Mouse (Mus musculus) MEL (cell line): ENCODE measurements at regions not wholly inside any gene's neighbourhood (a gene's known extent, or its start where the extent isn't known, plus 50 kb on each side); places are given as distances from the start of the nearest gene placed in this dataset.

Experiments used
- CHD2 ChIP-seq: IDR thresholded peaks from 2 replicates; pipeline ENCODE4 v1.6.1; 2011; ENCODE audit warnings: low read length, improper control_type of control experiment
- CTCF ChIP-seq, 3 experiments: IDR thresholded peaks in 2 of 3; conservative IDR thresholded peaks in 1 of 3; 2 replicates each; pipeline ENCODE4 v1.5.1; 2011 to 2012; ENCODE audit warnings: low read length in 3 of 3, low read depth in 2 of 3, mild to moderate bottlenecking in 2 of 3, improper control_type of control experiment in 1 of 3, inconsistent platforms in 1 of 3, mixed read lengths in 1 of 3, moderate library complexity in 1 of 3; ENCODE audit not compliant: control insufficient read depth in 1 of 3, insufficient read depth in 1 of 3, poor library complexity in 1 of 3, severe bottlenecking in 1 of 3
- ELF1 ChIP-seq: IDR thresholded peaks from 2 replicates; pipeline ENCODE4 v1.6.1; 2014; ENCODE audit warnings: low read depth, mild to moderate bottlenecking, inconsistent platforms, low read length, improper control_type of control experiment, moderate library complexity
- EP300 ChIP-seq, 2 experiments: IDR thresholded peaks; 2 replicates each; pipeline ENCODE4 v1.6.1; 2011; ENCODE audit warnings: improper control_type of control experiment in 2 of 2, low read length in 2 of 2, low read depth in 1 of 2, mild to moderate bottlenecking in 1 of 2
- ETS1 ChIP-seq: IDR thresholded peaks from 2 replicates; pipeline ENCODE4 v1.6.1; 2012; ENCODE audit warnings: low read depth, mild to moderate bottlenecking, inconsistent platforms, low read length, improper control_type of control experiment, moderate library complexity
- GATA1 ChIP-seq: IDR thresholded peaks from 2 replicates; pipeline ENCODE4 v1.6.1; 2011; ENCODE audit warnings: low read depth, low read length, improper control_type of control experiment
- KAT2A ChIP-seq: conservative IDR thresholded peaks from 2 replicates; pipeline ENCODE4 v1.6.1; 2012; ENCODE audit warnings: low read depth, low read length, improper control_type of control experiment, inconsistent platforms
- MAX ChIP-seq: IDR thresholded peaks from 2 replicates; pipeline ENCODE4 v1.6.1; 2011; ENCODE audit warnings: low read length, improper control_type of control experiment
- MAZ ChIP-seq: IDR thresholded peaks from 2 replicates; pipeline ENCODE4 v1.6.1; 2012; ENCODE audit warnings: low read depth, mild to moderate bottlenecking, inconsistent platforms, low read length, improper control_type of control experiment
- POLR2A ChIP-seq, 2 experiments: IDR thresholded peaks; 2 replicates each; pipeline ENCODE4 v1.6.1; 2011 to 2012; ENCODE audit warnings: low read length in 2 of 2, mild to moderate bottlenecking in 2 of 2, control low read depth in 1 of 2, improper control_type of control experiment in 1 of 2, low read depth in 1 of 2, moderate library complexity in 1 of 2; ENCODE audit not compliant: control insufficient read depth in 1 of 2, insufficient read depth in 1 of 2, poor library complexity in 1 of 2
- SMC3 ChIP-seq: IDR thresholded peaks from 2 replicates; pipeline ENCODE4 v1.6.1; 2011; ENCODE audit warnings: low read depth, low read length, improper control_type of control experiment
- TCF12 ChIP-seq: IDR thresholded peaks from 2 replicates; pipeline ENCODE4 v1.6.1; 2014; ENCODE audit warnings: low read depth, mild to moderate bottlenecking, inconsistent platforms, low read length, improper control_type of control experiment, moderate library complexity
- ZNF384 ChIP-seq: IDR thresholded peaks from 2 replicates; pipeline ENCODE4 v1.6.1; 2012; ENCODE audit warnings: low read depth, mild to moderate bottlenecking, inconsistent platforms, low read length, improper control_type of control experiment

GRCm38 (mm10) chr11:113117179-113117898 is 335.3 kb downstream of the Sox9 start:
- TF ChIP-seq CHD2 = no peak
- no peak for TF ChIP-seq MAX
- no peak for TF ChIP-seq POLR2A (IDR thresholded peaks at IDR 0.05; ENCODE audit: control insufficient read depth in 1 of 2, insufficient read depth in 1 of 2, low read depth in 1 of 2, low read length in 2 of 2, poor library complexity in 1 of 2)
- TF ChIP-seq SMC3 = no peak
- TF ChIP-seq MAZ = no peak
- no peak for TF ChIP-seq ZNF384
- no peak for TF ChIP-seq GATA1
- no peak for TF ChIP-seq CTCF (IDR thresholded peaks at IDR 0.05 in 2 of 3, conservative IDR thresholded peaks at IDR 0.05 in 1 of 3; ENCODE audit: control insufficient read depth in 1 of 3, insufficient read depth in 1 of 3, low read depth in 2 of 3, low read length in 3 of 3, poor library complexity in 1 of 3, severe bottlenecking in 1 of 3)
- TF ChIP-seq ETS1 = no peak
- TF ChIP-seq KAT2A = no peak
- no peak for TF ChIP-seq TCF12
- no peak for TF ChIP-seq ELF1
- no peak for TF ChIP-seq EP300 (IDR thresholded peaks at IDR 0.05; ENCODE audit: low read depth in 1 of 2, low read length in 2 of 2)
